Mouse (Mus musculus) T-helper 1 cell (primary cell): ENCODE data around the gene Sec14l1.

Experiments
- in situ Hi-C: fragments of 300-600 bp; cut with MboI, MseI; formaldehyde crosslinking; loops from one replicate; pipeline ENCODE4 v1.15.1; 2025; ENCODE audit warnings: high pct_unique_total_duplicates

Sec14l1 gene

GRCm38 (mm10) chr11:117087036-117087799 is 27.8 kb upstream of the Sec14l1 start:
- in situ Hi-C loops, result loop anchor here (10.0 kb wide), 1 partner anchor 278 kb away; no protein-coding TSS in a partner anchor

GRCm38 (mm10) chr11:117088271-117088991 is 26.5 kb upstream of the Sec14l1 start:
- in situ Hi-C loops, result loop anchor here (10.0 kb wide), 1 partner anchor 276 kb away; no protein-coding TSS in a partner anchor

DNA sequence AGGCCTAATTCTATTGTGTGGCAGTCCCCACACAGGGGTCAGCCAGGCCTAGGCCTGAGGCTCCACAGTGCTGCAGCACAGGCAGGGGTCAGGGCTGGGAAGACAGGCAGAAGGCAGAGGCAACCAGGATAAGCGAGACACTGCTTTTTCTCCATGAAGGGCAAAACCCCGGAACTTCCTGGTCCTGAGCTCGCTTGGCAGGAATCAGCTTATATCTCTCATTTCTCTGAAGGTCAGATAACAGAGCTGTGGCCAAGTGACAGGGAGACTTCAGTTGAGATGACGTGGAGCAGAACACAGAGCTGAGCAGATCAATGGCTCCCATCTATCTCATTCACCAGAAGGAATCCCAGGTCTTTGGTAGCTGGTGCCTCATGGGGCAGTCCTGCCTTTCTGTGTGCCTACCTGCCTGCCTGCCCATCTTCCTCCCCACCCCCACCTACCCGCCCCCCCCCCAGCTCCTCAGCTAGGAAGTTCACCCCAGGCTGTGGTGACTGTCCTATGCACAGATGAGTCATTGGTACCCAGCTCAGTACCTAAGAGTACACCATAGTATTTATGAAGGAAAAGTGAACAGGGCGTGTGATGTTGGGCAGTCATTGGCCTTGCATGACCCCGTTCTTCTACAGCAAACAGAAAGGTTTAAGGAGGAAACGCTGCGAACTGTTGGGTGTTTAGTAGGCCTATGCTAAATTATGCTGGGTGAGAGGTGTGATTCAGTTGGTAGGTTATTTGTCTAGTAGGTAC is 25.1 kb upstream of the Sec14l1 start:
- in situ Hi-C loops, result loop anchor here (10.0 kb wide), 1 partner anchor 275 kb away; no protein-coding TSS in a partner anchor

GRCm38 (mm10) chr11:117091406-117091805 is 23.6 kb upstream of the Sec14l1 start:
- in situ Hi-C loops, result no loop called here

GRCm38 (mm10) chr11:117091845-117092244 is 23.1 kb upstream of the Sec14l1 start:
- in situ Hi-C loops, result no loop called here

DNA sequence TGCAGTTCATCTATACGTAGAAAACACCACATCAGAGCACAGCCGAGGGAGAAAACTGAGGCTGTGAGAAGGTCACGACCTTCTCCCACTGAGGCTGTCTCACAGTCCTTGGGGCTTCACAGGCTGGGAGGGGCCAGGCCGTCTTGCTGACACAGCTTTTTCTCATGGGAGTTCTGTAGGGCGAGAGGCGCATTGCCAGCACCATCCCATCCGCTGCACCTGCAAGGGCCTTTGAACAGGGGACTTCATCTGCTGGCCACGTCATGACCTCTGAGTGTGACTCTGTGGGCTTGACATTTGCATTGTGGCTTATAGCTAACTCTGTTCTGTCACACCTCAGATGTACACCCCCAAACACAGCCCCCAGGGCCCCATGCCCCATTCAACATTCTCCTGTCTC is 22.3 kb upstream of the Sec14l1 start:
- in situ Hi-C loops, result no loop called here

DNA sequence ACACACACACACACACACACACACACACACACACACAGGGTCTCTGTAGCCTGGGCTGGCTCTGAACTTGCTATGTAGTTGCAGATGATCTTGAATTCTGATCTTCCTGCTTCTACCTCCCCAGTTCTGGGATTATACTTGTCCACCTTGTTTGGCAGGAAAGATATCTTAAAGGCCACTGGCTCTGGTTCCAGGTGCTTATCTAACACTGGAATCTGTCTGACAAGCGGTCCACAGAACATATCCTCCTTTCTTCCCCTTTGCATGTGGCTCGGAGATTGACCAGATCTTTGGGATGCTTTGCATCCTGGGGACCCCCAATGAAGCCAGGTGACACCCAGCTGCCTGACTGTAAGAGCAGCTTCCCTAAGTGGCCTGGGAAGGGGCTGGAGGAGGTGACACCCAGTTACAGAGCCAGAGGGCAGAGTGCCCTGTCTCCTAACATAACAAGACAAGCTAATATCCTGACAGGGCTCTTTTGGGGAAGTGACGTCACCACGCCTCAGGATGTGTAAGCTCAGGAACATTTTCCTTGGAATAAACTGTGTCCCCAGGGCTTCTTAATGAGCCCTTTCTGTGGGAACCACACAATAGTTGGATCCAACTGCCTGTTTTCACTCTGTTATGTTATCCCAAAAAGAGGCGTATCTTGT is 20.9 kb upstream of the Sec14l1 start:
- in situ Hi-C loops, result no loop called here

- in situ Hi-C loops, result no loop called here
Observed at GRCm38 (mm10) chr11:117094646-117095045, 20.3 kb upstream of the Sec14l1 start.

DNA sequence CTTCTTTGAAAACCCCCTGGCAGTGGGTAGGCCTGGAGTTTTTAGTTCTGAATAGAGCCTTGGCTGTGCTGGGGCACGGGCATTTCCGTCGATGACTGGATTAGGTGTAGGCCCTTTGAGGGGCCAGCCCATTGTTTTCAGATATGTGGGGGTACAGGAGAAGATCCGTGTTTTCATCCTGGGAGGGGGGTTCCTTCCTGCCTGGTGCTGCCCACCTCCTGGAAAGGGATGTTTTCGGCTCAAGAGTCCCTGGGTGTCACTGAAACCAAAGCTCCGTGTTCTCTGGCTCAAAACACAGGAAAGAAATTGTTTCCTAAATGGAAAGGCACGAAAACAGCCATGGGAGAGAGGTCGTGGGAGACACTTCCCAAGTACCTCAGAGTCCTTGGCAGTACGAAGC is 17.9 kb upstream of the Sec14l1 start:
- in situ Hi-C loops, result no loop called here

DNA sequence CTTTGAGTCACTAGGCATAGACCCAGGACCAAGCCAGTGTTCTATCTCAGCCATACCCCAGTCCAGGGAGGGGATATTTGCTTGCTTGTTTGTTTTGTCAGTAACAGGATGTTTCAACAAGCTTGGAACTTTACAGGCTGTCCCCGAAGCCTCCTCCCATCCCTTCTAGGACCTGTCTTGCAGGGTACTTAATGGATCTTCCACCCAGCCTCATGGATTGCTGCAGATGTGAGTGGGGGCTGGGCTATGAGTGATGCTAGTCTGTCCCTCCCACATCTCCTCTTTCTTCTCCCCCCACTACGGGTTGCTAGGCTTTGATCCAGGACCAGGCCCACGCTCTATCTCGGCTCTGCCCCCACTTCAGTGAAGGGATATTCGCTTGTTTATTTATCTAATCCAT is 16.8 kb upstream of the Sec14l1 start:
- in situ Hi-C loops, result no loop called here

DNA sequence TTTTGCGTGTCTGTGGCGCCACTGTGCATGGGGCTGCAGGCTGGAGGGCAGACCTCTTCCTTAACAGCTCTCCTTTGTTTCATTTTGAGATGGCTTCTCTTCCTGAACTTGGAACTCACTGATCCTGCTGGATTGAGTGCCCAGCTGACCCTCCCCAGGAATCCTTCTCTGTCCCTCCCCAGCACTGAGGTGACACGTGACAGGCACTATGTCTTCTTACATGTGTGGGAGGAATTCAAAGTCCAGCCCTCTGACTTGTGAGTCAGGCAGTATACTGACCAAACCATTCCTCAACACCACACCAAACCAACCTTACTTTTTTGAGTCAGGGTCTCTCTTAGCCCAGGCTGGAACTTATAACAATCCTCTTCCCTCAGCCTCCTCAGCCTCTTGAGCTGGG is 16.2 kb upstream of the Sec14l1 start:
- in situ Hi-C loops, result no loop called here

GRCm38 (mm10) chr11:117099372-117099771 is 15.6 kb upstream of the Sec14l1 start:
- in situ Hi-C loops, result no loop called here

- in situ Hi-C loops, result no loop called here
Observed at GRCm38 (mm10) chr11:117101351-117101921, 13.5 kb upstream of the Sec14l1 start.

DNA sequence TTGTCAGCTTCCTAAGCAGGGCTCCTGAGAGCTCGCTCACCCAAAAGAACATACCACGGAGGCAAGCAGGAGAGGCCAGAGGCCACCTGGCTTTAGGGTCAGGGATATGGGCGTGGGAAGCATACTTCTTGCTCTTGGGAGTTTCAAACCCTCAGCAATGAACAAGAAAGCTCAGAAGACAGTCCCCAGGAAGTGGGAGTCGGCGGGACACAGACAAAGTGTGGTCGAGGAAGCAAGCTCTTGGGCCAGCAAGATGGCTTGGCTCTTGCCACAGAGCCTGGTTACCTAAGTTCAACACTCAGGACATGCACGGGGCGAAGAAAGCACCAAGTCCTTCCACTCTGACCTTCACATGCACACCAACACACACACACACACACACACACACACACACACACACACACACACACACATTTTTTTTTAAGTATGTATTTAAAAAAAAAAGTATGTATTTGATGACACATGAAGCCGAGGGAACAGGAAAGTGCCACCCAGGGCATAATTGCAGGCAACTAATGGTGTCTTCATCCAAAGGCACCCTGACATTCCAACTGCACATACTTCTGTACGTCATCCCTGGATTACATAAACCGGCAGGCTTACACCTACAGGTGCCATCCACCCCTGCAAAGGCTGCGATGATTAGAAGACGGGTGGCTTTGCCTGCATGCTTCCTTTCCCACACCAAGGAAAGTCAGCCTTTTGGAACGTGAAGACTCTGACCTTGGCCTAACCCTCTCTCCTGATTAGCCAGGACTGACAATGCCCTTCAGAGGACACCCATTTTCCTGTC is 12.8 kb upstream of the Sec14l1 start:
- in situ Hi-C loops, result no loop called here

DNA sequence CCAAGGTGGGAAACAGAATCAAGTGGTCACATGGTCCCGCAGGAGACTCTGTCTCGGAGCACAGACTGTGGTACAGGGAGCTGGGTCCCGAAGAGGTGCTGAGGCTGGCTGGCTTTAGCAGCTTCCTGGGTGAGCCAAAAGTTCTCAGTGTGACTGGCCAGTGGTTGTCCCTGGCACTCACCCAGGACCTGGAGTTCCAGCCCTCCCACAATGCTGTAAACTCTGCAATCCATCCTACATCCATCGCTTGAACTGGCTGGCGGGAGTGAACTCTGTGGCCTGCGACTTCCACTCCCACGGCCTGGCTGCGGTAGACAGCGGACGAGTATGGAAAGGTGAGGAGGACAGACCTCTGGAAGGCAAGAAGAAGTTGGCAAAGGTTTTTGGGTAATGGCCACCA is 11.4 kb upstream of the Sec14l1 start:
- in situ Hi-C loops, result no loop called here

DNA sequence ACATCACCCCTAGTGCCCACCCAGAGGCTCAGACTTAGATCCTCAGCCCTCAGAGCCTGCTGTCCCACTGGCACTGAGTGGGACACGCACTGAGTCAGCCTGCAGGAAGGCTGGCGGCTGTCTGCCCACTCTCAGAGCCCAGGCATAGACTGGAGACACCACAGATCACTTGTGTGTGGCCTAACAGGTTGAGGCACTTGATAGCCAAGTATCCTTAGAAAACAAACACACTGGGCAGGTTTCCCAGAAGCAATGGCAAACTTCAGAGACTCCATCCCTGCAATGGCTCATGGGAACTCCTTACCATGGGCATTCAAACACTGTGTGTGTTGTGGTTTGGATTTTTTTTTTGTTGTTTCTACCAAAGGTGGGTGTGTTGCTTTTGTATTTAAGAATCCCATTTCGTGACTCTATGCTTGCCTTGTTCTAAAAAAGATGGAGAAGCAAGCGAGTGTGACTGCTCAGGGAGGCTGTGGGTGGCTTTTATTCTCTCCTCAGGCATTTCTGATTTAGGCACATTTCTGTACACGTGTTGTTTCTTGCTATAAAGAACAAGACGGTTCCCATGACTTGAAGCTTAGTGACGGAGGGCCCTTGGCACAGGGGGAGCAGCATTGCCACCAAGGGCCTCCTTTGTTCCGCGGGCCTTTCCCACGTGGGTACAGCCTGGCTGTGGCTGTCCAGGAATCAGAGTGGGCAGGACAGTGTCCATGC is 10.8 kb upstream of the Sec14l1 start:
- in situ Hi-C loops, result no loop called here

DNA sequence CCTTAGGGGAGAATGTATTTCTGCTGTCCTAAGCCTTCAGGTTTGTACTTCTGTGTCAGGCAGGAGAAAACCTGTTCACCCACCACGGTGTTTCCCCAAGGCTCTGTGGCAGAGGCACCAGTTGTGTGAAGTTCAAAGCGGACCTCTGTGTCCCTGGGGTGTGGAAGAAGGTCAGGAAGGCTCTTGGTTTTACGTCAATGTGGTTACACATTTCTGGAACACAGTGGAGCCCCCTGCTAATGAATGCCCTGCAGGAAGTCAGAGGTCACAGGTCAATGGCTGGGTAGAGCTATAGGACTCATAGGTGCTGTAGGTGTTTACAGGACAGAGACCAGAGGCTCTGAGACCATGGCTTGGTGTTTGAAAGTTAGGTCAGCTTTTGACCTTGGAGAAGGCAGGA is 9.7 kb upstream of the Sec14l1 start:
- in situ Hi-C loops, result no loop called here

DNA sequence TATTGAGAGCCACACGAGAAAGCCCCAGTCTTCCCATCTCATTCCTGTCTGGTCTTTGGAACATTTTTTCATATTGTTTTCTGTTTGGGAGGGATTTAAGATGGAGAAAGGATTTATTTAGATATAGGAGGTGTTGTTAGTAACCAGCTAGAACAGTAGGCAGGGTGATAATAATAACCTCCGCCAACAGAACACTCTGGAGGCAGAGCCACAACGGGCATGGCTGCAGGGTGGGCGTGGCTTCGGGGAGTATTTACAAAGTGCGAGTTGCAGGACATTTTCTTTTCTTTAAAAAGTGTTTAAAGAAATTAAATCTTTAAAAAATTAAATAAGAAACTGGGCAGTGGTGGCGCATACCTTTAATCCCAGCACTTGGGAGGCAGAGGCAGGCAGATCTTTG is 9.1 kb upstream of the Sec14l1 start:
- in situ Hi-C loops, result no loop called here

DNA sequence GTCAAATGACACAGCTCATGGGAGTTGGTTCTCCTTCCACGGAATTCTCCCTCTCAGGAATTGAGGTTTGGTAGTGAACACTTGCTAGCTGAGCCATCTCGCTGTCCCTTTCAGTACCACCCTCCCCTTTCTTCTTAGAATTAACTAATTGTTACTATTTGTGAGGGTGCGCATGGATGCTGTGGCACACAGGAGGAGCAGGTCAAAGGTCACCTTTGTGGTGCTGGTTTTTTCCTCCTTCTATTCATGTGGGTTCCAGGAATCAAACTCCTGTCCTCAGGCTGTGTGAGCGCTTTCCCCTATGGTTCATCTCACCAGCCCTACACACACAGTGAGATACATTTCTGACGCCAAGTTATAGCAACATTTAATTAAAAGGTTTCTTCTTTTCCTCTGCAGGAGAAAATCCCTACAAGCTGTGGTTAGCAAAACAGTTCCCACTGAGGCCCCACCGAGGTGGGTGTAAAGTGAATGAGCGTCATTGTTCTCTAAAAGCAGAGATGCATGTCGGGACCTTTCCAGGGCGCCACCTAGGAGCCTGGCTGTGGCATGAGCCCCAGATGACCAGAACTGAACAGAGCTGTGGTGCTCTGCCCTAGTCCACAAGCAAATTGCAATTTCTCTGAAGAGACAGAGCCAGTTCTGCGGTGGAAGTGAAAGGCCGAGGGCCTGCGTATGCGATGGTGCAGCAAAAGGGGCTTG is 8.2 kb upstream of the Sec14l1 start:
- in situ Hi-C loops, result no loop called here
